Mouse (Mus musculus): Measurements from ENCODE around the gene Gng3. TPM values are rescaled to one million over a fixed set of nuclear protein-coding genes. Genes with fewer than 3 reads are reported as not detected.
A peak's percentile ranks its signal among the peaks of the same experiment; 100 is the strongest.
"Not testable (repeated sequence)": the region's sequence is repeated elsewhere in the genome, so short reads cannot be mapped to it uniquely, and the experiment has no call there.

Gng3 gene
- 100 to 1,000 TPM; 275 to 279 TPM for total RNA-seq (2021)

DNA sequence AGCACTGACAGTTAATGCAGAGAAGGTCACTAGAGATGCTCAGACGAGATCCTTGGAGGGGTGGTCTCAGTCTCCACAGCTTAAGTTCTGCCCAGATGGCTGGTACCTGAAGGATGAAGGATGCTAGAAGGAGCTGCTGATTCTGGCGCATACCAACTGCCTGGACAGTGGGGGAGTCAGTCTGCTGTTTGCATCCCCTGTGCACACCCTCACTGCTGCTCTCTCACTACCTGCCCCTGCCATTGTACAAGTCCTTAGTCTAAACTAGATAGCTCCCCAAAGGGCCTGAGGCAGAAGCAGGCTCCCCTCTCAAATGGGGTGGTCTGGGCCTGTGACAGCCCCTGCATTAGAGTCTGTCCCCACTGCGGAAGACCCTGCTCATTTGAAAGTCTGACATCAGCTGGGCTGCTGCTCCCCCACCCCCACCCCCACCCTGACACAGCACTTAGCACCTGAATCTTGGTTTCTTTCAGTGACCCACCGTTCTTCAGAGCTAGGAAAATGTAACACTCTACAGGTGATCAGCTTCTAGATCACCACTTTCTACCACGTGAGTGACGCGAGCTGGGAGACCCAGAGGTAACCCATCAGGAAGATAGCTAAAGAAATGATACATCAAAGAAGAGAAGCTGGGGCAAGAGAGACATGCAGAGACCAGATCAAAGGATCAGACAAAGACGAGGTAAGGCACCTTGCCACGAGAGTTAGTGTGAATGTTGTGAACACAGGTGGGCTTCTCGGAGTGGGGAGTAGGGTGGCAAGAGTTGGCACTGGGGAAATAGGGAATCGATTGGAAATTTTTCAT is at the start of gene Gng3:
Gng3 (minus strand) TSS at position 92 of the 805 bp plus-strand sequence.
- DNase-seq, result peak; percentile 87
- intact Hi-C loops (cut with DNase I), result loop anchor here (10.0 kb wide), 1 partner anchor 105 kb away; the partner anchor contains the start of gene Mta2

DNA sequence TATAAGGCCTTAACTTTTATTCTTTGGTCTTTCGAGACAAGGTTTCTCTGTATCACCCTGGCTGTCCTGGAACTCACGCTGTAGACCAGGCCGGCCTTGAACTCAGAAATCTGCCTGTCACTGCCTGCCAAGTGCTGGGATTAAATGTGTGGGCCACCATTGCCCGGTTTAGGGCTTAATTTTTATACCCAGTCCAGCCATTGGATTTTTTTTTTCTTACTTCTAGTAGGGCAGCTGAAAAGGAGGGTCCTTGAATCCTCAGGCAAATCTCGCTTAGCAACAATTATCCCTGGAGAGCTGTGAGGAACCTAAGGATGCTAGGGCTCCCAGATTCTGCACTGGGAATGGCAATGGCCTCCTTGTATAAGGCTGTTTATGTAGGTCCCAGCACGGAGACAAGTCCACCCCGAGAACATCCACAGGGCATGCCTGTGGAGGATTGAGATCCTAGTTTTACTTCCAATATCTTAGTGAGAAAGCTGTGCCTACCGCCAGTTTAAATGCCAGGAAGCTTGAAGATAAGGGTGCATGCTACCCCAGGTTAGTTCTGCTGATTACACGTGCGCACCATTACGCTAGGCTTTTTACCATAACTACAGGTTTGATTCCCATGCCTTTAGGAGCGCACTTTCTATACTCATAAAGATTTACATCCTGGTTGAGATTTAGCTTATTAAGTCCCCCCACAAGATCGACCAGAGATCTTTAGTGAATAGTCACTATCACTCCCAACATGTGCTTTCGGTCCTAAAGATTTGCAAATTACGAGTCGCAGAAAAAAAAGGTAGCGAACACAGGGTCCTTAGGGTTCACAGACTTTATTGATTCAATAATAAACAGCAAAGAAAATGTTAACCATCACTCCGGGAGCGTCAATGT is 48.8 kb upstream of the Gng3 start:
- intact Hi-C loops (cut with DNase I), result no loop called here
- no peak for DNase-seq

- intact Hi-C loops (cut with DNase I), result no loop called here
- no peak for DNase-seq
Observed at GRCm38 (mm10) chr19:8886916-8887584, 48.1 kb upstream of the Gng3 start.

DNA sequence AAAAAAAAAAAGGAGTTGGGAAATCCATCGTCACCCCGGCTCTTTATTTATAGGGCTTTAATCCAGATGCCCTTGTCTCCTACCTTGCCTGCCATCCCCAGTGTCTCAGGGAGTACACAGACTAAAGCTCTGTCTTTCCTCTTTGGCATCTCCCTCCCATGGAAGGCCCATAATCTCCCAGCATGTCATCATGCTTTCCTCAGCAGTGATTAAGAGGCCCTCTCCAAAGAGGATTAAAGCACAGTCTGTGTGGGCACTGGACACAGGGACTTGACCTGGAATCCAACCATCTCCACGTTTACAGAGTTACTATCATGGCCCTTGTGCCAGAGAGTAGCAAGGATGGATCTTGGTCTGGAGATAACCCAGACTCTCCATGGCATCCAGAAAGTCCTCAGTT is 44.6 kb upstream of the Gng3 start, which contains the start of the genes Lbhd1 and Gm49403:
Lbhd1 (plus strand) TSS at position 117 of the 400 bp plus-strand sequence.
Gm49403 (plus strand) TSS at position 315 of the 400 bp plus-strand sequence.
- DNase-seq, result no peak
- intact Hi-C loops (cut with DNase I), result no loop called here

GRCm38 (mm10) chr19:8881034-8881392 is 42.0 kb upstream of the Gng3 start:
- intact Hi-C loops (cut with DNase I), result no loop called here

DNA sequence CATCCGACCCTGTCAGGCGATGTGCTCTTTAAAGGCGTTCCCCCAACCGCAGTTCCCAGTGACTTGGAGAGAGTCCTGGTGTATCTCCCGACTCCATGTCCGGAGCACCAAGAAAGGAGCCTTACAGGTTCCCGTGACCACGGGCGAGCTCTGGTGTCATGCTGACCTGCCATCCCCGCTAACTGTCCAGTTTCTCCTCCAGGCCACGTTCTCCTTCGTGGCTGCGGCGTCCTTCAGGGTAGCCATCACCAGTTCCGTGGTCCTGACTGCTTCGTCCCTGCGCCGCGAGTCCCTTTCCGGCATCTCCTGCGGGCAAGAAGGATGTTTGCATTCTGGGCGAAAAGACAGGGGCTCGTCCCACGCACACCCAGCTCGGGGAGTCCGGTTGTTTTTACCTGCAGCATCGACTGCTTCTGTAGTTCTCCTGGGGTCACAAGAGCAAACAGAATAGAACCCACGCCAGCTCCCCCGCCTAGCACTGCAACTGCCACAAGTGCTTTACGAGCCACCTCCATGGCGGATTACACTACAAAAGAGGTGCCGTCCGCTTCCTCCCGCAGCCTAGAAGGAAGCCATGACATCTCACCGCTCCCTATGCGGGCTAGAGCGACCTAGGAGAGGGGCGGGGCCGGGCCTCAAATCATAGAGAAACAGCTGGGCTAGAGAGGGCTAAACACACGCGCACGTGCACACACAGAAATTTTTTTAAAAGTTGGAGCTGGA is 41.5 kb upstream of the Gng3 start, which contains the start of gene Uqcc3:
Uqcc3 (minus strand) TSS at position 613 of the 723 bp plus-strand sequence.
- peak; percentile 89 for DNase-seq
- intact Hi-C loops (cut with DNase I), result no loop called here

More at GRCm38 (mm10) chr19:8881034-8881392, 42.0 kb upstream of the Gng3 start:
- DNase-seq, result no peak

DNA sequence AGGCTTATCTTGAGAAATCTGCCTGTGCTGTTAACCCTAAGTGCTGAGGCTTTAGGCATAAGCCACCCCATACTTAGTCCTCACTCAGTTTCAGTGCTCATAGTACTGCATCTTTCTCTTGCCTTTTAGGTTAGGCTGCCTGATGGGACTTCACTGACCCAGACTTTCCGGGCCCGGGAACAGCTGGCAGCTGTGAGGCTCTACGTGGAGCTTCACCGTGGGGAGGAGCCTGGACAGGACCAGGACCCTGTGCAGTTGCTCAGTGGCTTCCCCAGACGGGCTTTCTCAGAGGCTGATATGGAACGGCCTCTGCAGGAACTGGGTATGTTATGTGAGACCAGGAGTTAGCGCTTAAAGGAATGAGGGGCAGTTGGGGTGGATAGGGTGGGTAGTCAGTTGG is 36.0 kb upstream of the Gng3 start:
- DNase-seq, result no peak
- intact Hi-C loops (cut with DNase I), result no loop called here

- intact Hi-C loops (cut with DNase I), result no loop called here
Observed at GRCm38 (mm10) chr19:8872266-8872840, 33.4 kb upstream of the Gng3 start.

GRCm38 (mm10) chr19:8871267-8872186 is 32.5 kb upstream of the Gng3 start, which contains the start of gene Ubxn1:
Gene Ubxn1, plus strand, starts transcription at chr19:8871496.
- peak; percentile 98 for DNase-seq
- intact Hi-C loops (cut with DNase I), result no loop called here

More at GRCm38 (mm10) chr19:8872266-8872840, 33.4 kb upstream of the Gng3 start:
- DNase-seq, result no peak

DNA sequence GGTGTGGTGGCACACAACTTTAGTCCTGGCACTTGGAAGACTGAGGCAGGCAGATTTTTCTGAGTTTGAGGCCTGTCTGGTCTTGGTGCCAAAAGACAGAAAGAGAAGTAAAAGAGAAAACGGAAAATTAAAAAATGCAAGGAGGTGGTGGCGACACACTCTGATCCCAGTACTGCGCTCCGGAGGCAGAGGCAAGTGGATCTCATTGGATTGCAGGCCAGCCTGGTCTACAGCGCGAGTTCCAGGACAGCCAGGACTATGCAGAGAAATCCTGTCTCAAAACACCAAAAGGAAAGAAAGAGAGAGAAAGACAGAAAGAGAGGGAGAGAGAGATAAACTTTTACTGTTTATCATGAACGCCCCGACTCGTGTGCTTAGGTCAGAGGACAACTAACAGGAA is 31.8 kb upstream of the Gng3 start:
- intact Hi-C loops (cut with DNase I), result no loop called here
- no peak for DNase-seq

DNA sequence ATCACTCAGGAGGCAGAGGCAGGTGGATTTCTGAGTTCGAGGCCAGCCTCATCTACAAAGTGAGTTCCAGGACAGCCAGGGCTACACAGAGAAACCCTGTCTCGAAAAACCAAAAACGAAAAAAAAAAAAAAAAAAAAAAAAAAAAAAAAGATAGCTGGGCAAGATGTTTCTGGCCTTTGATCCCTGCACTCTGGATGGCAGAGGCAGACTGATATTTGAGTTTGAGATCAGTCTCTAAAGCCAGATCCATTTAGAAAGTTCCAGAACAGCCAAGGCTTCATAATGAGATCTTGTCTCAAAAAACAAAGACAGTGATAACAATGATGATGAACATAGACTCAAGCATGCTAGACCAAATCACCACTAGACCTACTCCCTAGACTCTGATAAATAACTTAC is 31.4 kb upstream of the Gng3 start:
- intact Hi-C loops (cut with DNase I); DNase-seq: not testable (repeated sequence)

DNA sequence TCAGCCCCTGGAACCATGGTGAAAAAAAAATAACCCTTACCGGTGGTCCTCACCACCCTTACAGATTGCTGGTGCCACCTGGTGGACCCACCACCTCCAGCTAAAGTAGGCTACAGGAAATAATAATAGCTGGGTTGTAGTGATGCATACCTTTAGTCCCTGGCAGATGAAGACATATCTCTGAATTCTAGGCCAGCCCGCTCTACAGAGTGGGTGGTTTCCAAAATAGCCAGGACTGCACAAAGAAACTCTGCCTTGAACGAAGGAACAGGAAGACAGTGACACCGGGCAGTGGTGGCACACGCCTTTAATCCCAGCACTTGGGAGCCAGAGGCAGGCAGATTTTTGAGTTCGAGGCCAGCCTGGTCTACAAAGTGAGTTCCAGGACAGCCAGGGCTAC is 25.3 kb upstream of the Gng3 start:
- DNase-seq, result no peak
- intact Hi-C loops (cut with DNase I), result no loop called here

GRCm38 (mm10) chr19:8859018-8859417 is 20.0 kb upstream of the Gng3 start:
- intact Hi-C loops (cut with DNase I), result no loop called here
- no peak for DNase-seq

- DNase-seq, result peak; percentile 46
- intact Hi-C loops (cut with DNase I), result loop anchor here (2.0 kb wide), 1 partner anchor 253 kb away; no protein-coding TSS in a partner anchor
Observed at GRCm38 (mm10) chr19:8857689-8858088, 18.7 kb upstream of the Gng3 start.

GRCm38 (mm10) chr19:8853117-8853516 is 14.1 kb upstream of the Gng3 start:
- intact Hi-C loops (cut with DNase I), result no loop called here
- no peak for DNase-seq

GRCm38 (mm10) chr19:8852236-8852928 is 13.4 kb upstream of the Gng3 start:
- intact Hi-C loops (cut with DNase I), result no loop called here
- no peak for DNase-seq

DNA sequence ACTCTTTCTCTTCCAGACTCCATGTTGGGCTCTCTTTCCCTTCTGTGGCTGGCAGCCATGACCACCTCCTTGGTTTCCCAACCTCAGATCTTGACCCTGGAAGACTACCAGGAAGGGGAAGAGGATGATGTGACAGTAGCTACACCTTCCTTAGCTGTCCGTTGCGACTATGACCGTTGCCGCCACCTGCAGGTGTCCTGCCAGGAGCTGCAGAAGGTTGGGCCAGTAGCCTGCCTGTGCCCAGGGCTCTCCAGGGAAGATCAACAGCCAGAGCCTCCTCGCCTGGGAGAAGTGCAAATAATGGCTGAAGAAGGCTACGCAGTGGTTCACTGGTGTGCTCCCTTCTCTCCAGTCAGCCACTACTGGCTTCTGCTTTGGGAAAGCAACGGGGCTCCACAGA is 12.6 kb upstream of the Gng3 start:
- intact Hi-C loops (cut with DNase I), result no loop called here
- DNase-seq, result no peak

GRCm38 (mm10) chr19:8850402-8850901 is 11.5 kb upstream of the Gng3 start, which contains the start of gene Lrrn4cl:
Gene Lrrn4cl, plus strand, starts transcription at chr19:8850768.
- DNase-seq, result peak; percentile 30
- intact Hi-C loops (cut with DNase I), result no loop called here
